Mouse (Mus musculus) forebrain, embryonic 10.5 days (tissue): ENCODE measurements around the gene Elovl6. TPM values are rescaled to one million over a fixed set of nuclear protein-coding genes. Genes with fewer than 3 reads are reported as not detected.

Source experiments
- DNase-seq: peaks from one replicate; pipeline ENCODE4 v3.0.0-alpha.2; 2017; ENCODE audit warnings: low spot score; ENCODE audit errors: extremely low spot score
- H3K27ac ChIP-seq: fragments of 300-500 bp; sonication (generic); 2 replicates; pipeline ENCODE4 v1.5.1; 2016; ENCODE audit warnings: mild to moderate bottlenecking
- H3K27me3 ChIP-seq: fragments of 300-500 bp; sonication (generic); 2 replicates; pipeline ENCODE4 v1.6.1; 2016; ENCODE audit warnings: mild to moderate bottlenecking; ENCODE audit not compliant: poor library complexity, severe bottlenecking
- H3K36me3 ChIP-seq: fragments of 300-500 bp; sonication (generic); replicated peaks from 2 replicates; pipeline ENCODE4 v1.6.1; 2016; ENCODE audit warnings: mild to moderate bottlenecking, moderate library complexity
- H3K4me1 ChIP-seq: fragments of 300-500 bp; sonication (generic); 2 replicates; pipeline ENCODE4 v1.6.1; 2016
- H3K4me3 ChIP-seq: fragments of 300-500 bp; sonication (generic); 2 replicates; pipeline ENCODE4 v1.5.1; 2016; ENCODE audit warnings: mild to moderate bottlenecking, moderate library complexity
- H3K9me3 ChIP-seq: fragments of 300-500 bp; sonication (generic); 2 replicates; pipeline ENCODE4 v1.6.1; 2016; ENCODE audit warnings: mild to moderate bottlenecking, moderate library complexity
- WGBS: fragments of 180-500 bp; shearing (Covaris S2); methylation state at CpG from one replicate; pipeline ENCODE4 v1.1.7; 2016; 5-methylcytosine and 5-hydroxymethylcytosine counted together
- polyA plus RNA-seq: library from polyadenylated mRNA; unstranded; fragments of >200 nt; fragmentation: Nextera tagmentation; extraction: Ambion mirVana; gene quantifications from 2 replicates; pipeline ENCODE4 v1.2.1, GENCODE M21; 2016

Gene Elovl6
- polyA plus RNA-seq, 1 experiment from 2014 or later = 48.2 TPM

- no peaks in the 10 kb centered on the region for H3K27me3 ChIP-seq
- peaks cover 12% of the 10 kb centered on the region for H3K4me1 ChIP-seq
- WGBS = 59% methylated on average over 3 of the region's 3 CpGs
- no peaks in the 10 kb centered on the region for H3K36me3 ChIP-seq
- H3K4me3 ChIP-seq = no peak overlapping the region
- no peaks in the 10 kb centered on the region for H3K9me3 ChIP-seq
- DNase-seq = no peak
- H3K27ac ChIP-seq = no peak overlapping the region
These were observed 2.8 kb upstream of the Elovl6 start for GRCm38 (mm10) chr3:129529311-129529710.

DNA sequence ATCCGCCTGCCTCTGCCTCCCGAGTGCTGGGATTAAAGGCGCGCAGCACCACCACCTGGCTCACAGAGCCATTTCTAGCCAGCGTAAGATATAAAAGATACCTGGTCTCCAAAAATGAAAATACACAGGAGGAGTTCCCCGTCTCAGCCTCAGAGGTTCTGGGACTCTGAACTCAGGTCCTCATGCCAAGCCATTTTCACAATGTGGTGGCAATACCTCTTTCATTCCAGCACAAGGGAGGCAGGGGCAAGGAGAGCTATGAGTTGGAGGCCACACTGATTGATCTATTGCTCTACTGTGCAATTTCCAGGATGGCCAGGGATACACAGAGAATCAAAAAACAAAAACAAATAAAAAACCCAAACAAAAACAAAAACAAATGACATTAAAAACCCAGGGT lies 1.7 kb upstream of the Elovl6 start:
- Histone ChIP-seq H3K27ac (no peak overlapping the region), H3K9me3 (no peaks in the 10 kb centered on the region), H3K36me3 (no peaks in the 10 kb centered on the region), H3K4me1 (peaks cover 23% of the 10 kb centered on the region), H3K27me3 (no peaks in the 10 kb centered on the region), H3K4me3 (no peak overlapping the region)
- WGBS = 96% methylated on average over 6 of the region's 6 CpGs
- no peak for DNase-seq

- Histone ChIP-seq H3K27me3 (no peaks in the 10 kb centered on the region), H3K4me3 (peak overlapping the region; percentile 89), H3K36me3 (no peaks in the 10 kb centered on the region), H3K4me1 (peaks cover 50% of the 10 kb centered on the region), H3K27ac (peak overlapping the region; percentile 100), H3K9me3 (no peaks in the 10 kb centered on the region)
- peak; percentile 56 for DNase-seq
- under 1% methylated on average over 40 of the region's 40 CpGs for WGBS
These were observed 949 bp downstream of the Elovl6 start for GRCm38 (mm10) chr3:129532865-129533742.

DNA sequence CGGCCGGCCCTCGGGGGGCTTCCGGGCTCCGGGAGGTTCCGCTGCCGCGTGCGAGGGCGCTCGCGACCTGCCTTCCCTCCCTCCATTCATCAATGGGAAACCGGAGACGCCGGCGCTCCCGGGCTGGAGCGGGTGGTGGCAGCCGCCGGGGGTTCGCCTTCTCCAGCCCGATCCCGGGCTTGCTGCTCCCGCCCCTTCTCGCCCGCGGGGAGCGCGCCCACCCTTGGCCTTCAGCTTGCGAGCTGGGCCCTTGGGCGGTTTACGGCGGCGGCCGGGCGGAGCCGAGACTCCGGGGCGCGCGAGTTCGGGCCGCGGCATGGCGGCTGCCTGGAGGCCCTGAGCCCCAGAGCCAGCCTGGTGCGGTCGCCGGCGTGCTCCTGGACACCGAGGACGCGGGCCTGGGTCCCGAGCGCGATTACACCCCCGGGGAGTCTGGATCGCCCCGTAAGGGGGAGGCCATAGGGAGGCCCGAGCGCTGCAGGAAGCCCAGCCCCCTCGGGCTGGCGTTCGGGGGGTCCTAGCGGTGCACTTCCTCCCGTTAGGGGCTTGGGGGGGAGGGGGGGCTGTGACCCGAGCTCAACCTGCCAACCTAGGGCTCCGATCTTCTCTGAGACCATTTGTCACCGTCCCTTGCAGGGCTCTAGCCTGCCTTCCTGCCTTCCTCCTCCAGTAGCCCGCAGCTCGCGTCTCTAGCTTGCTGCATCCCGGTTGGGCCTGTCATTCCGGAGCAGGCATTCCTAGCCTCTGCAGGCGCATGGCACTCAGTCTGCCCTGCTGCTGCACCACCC lies 1.8 kb downstream of the Elovl6 start:
- WGBS = under 1% methylated on average over 65 of the region's 74 CpGs
- Histone ChIP-seq H3K4me1 (peaks cover 58% of the 10 kb centered on the region), H3K27me3 (no peaks in the 10 kb centered on the region)

GRCm38 (mm10) chr3:129535444-129535843 lies 3.3 kb downstream of the Elovl6 start:
- Histone ChIP-seq H3K27me3 (no peaks in the 10 kb centered on the region), H3K4me1 (peaks cover 62% of the 10 kb centered on the region), H3K9me3 (no peaks in the 10 kb centered on the region), H3K36me3 (peaks cover 17% of the 10 kb centered on the region), H3K4me3 (peak overlapping the region; percentile 89), H3K27ac (peak overlapping the region; percentile 100)
- WGBS = 26% methylated on average over 6 of the region's 6 CpGs
- no peak for DNase-seq

More for the DNA sequence above, 1.8 kb downstream of the Elovl6 start:
- H3K9me3 ChIP-seq = no peaks in the 10 kb centered on the region
- H3K4me3 ChIP-seq = peak overlapping the region; percentile 89
- H3K36me3 ChIP-seq = peaks cover 2% of the 10 kb centered on the region
- peak; percentile 79 for DNase-seq
- H3K27ac ChIP-seq = peak overlapping the region; percentile 100

DNA sequence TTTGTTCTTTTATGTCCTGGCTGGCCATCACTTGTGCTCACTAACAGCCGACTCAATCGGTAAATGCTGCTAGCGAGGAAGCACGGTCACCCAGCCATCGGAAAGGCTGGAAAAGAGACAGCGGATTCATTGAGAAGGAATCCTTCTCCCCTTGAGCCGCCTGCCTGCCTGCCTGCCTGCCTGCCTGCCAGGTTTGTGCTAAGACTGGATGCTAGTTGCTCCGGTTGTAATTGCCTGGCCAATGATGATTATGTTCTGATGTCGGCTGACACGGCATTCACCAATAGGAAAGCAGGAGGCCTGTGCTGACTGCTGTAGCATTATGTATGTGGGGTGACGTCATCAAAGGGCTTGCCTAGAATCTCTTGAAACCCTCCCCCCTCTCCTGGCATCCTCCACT lies 4.0 kb downstream of the Elovl6 start:
- peak overlapping the region; percentile 89 for H3K4me3 ChIP-seq
- peak overlapping the region; percentile 100 for H3K27ac ChIP-seq
- peaks cover 62% of the 10 kb centered on the region for H3K4me1 ChIP-seq
- no peaks in the 10 kb centered on the region for H3K27me3 ChIP-seq
- WGBS = under 1% methylated on average over 11 of the region's 11 CpGs
- no peaks in the 10 kb centered on the region for H3K9me3 ChIP-seq
- H3K36me3 ChIP-seq = peaks cover 24% of the 10 kb centered on the region
- peak; percentile 88 for DNase-seq

GRCm38 (mm10) chr3:129537954-129538353 lies 5.8 kb downstream of the Elovl6 start:
- Histone ChIP-seq H3K27me3 (no peaks in the 10 kb centered on the region), H3K4me3 (no peak overlapping the region), H3K27ac (peak overlapping the region; percentile 100; the same call in 1 of the 2 replicates), H3K9me3 (peaks cover 4% of the 10 kb centered on the region; the same call in 1 of the 2 replicates), H3K36me3 (peaks cover 42% of the 10 kb centered on the region), H3K4me1 (peaks cover 53% of the 10 kb centered on the region)
- WGBS = 60% methylated on average over 5 of the region's 5 CpGs
- DNase-seq = no peak

- H3K36me3 ChIP-seq = peaks cover 68% of the 10 kb centered on the region
- no peak overlapping the region for H3K4me3 ChIP-seq
- WGBS = 84% methylated on average over 2 of the region's 2 CpGs
- H3K27ac ChIP-seq = no peak overlapping the region
- DNase-seq = no peak
- H3K9me3 ChIP-seq = peaks cover 15% of the 10 kb centered on the region; the same call in 1 of the 2 replicates
- H3K27me3 ChIP-seq = no peaks in the 10 kb centered on the region
- peaks cover 38% of the 10 kb centered on the region for H3K4me1 ChIP-seq
These were observed 8.7 kb downstream of the Elovl6 start for GRCm38 (mm10) chr3:129540882-129541281.

DNA sequence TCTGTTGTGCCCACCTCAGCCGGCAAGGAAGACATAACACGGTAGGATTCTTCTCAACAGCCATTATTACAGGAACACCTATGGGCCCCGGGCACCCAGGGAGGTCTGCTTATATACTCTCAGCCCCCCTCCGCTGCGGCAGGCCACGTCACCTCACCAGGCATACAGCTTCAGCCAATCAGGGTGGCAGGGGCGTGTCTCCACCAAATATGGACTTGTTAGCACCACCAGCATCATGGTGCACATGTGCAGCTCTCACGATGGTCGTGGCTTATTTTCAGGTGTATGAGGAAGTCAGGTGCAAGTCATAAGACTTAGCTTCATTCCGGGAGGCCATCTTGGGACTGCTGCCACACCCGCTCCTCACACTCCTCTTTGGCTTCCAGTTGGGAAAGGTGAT lies 9.3 kb downstream of the Elovl6 start:
- no peak overlapping the region for H3K4me3 ChIP-seq
- 95% methylated on average over 11 of the region's 11 CpGs for WGBS
- no peaks in the 10 kb centered on the region for H3K27me3 ChIP-seq
- H3K9me3 ChIP-seq = peaks cover 15% of the 10 kb centered on the region; the same call in 1 of the 2 replicates
- no peak for DNase-seq
- peaks cover 37% of the 10 kb centered on the region for H3K4me1 ChIP-seq
- no peak overlapping the region for H3K27ac ChIP-seq
- H3K36me3 ChIP-seq = peaks cover 71% of the 10 kb centered on the region

DNA sequence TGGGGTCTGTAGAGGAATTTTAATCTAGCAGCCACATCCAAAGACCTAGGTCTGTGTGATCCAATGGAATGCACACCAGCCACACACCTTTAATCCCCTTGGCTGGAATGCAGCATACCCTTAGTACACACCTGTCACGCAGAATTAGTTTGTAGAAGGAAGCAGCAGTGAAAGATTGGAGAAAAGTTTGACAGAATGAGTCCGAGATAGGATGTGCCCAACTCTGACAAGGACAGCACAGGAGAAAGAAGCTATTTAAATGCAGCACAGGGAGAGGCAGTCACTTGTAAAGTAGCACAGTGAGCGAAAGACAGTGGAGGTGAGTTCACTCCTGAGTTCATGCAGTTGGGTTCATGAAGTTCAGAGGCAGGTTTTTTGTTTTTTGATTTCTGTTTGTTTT lies 11.2 kb downstream of the Elovl6 start:
- WGBS = 94% methylated on average over 3 of the region's 3 CpGs
- H3K9me3 ChIP-seq = peaks cover 15% of the 10 kb centered on the region; the same call in 1 of the 2 replicates
- H3K4me3 ChIP-seq = no peak overlapping the region
- H3K27ac ChIP-seq = no peak overlapping the region
- H3K27me3 ChIP-seq = no peaks in the 10 kb centered on the region
- DNase-seq = no peak
- H3K36me3 ChIP-seq = peaks cover 71% of the 10 kb centered on the region
- peaks cover 37% of the 10 kb centered on the region for H3K4me1 ChIP-seq

DNA sequence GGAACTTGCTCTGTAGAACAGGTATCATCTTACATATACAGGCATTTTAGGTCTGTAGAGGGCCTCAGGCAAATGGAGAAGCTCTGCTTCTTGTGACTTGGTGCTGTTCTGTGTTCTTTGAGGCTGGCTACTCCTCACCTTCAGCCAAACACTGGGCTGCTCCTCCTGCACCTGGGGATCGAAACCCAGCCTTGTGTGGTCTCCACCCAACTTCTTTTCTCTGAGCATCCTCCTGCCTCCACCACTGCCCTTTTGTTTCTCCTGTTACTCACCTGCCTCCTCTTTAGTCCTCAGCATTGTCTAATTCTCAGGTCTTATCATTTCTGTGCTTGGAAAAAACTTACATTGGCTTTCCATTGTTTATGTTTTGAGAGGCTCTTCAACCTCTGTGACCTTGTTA lies 12.1 kb downstream of the Elovl6 start:
- 100% methylated on average over 1 of the region's 1 CpGs for WGBS
- H3K36me3 ChIP-seq = peaks cover 66% of the 10 kb centered on the region

DNA sequence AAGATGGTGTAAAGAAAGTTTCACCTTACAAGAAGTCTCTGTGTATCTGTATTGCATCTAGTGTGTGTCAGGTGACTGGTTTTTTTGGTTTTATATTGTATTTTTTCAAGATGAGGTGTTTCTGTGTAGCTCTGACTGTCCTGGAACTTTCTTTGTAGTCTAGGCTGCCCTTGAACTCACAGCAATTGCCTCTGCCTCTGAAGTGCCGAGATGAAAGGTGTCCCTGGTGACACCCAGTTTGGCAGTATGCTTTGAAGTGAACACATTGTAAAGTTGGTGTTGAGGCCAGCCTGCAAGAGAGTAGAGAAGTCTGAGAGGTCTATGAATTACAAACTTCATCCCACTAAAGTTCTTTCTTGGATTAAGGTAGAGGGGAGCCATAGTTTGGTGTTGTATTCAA lies 13.1 kb downstream of the Elovl6 start:
- no peaks in the 10 kb centered on the region for H3K27me3 ChIP-seq
- DNase-seq = no peak
- H3K4me1 ChIP-seq = peaks cover 45% of the 10 kb centered on the region
- no peak overlapping the region for H3K4me3 ChIP-seq
- H3K27ac ChIP-seq = no peak overlapping the region
- H3K36me3 ChIP-seq = peaks cover 59% of the 10 kb centered on the region
- WGBS = 82% methylated on average over 1 of the region's 1 CpGs
- H3K9me3 ChIP-seq = peaks cover 15% of the 10 kb centered on the region; the same call in 1 of the 2 replicates

More for the DNA sequence above, 12.1 kb downstream of the Elovl6 start:
- H3K9me3 ChIP-seq = peaks cover 15% of the 10 kb centered on the region; the same call in 1 of the 2 replicates
- H3K4me3 ChIP-seq = no peak overlapping the region
- no peaks in the 10 kb centered on the region for H3K27me3 ChIP-seq
- H3K27ac ChIP-seq = no peak overlapping the region
- H3K4me1 ChIP-seq = peaks cover 37% of the 10 kb centered on the region
- DNase-seq = no peak
